Mouse (Mus musculus): Measurements from ENCODE around the gene Lrrc40. TPM values are rescaled to one million over a fixed set of nuclear protein-coding genes. Genes with fewer than 3 reads are reported as not detected.
"Not testable (repeated sequence)": the region's sequence is repeated elsewhere in the genome, so short reads cannot be mapped to it uniquely, and the experiment has no call there.

Lrrc40 gene
- polyA plus RNA-seq, 1 experiment from 2014 or later = 52.9 TPM

GRCm38 (mm10) chr3:158077380-158077772 lies 40.9 kb downstream of the Lrrc40 start:
- Histone ChIP-seq H3K36me3 (ENCODE audit: insufficient read depth, low read length) (no peaks in the 10 kb centered on the region), H3K4me3 (ENCODE audit: low read length) (no peak overlapping the region), H3K4me1 (ENCODE audit: insufficient read depth, low read length) (no peaks in the 10 kb centered on the region), H3K27me3 (ENCODE audit: insufficient read depth, low read length) (no peaks in the 10 kb centered on the region), H3K4me2 (replicated peaks; ENCODE audit: low read depth, low read length) (no peak overlapping the region), H3K9ac (replicated peaks; ENCODE audit: low read length) (no peak overlapping the region), H3K27ac (ENCODE audit: low read length) (no peak overlapping the region), H3K9me3 (ENCODE audit: low read length) (no peaks in the 10 kb centered on the region)
- ATAC-seq (ENCODE audit: low FRiP score, low TSS enrichment) = no peak
- WGBS = 42% methylated on average over 1 of the region's 1 CpGs

GRCm38 (mm10) chr3:158077828-158078227 lies 41.4 kb downstream of the Lrrc40 start:
- 60% methylated on average over 5 of the region's 5 CpGs for WGBS
- Histone ChIP-seq H3K9me3 (ENCODE audit: low read length) (no peaks in the 10 kb centered on the region), H3K4me2 (replicated peaks; ENCODE audit: low read depth, low read length) (no peak overlapping the region), H3K27ac (ENCODE audit: low read length) (no peak overlapping the region), H3K4me1 (ENCODE audit: insufficient read depth, low read length) (no peaks in the 10 kb centered on the region), H3K36me3 (ENCODE audit: insufficient read depth, low read length) (no peaks in the 10 kb centered on the region), H3K9ac (replicated peaks; ENCODE audit: low read length) (no peak overlapping the region), H3K27me3 (ENCODE audit: insufficient read depth, low read length) (no peaks in the 10 kb centered on the region), H3K4me3 (ENCODE audit: low read length) (no peak overlapping the region)
- ATAC-seq (ENCODE audit: low FRiP score, low TSS enrichment) = no peak

GRCm38 (mm10) chr3:158091601-158092000 lies 55.1 kb downstream of the Lrrc40 start:
- no peak overlapping the region for H3K9ac ChIP-seq (replicated peaks; ENCODE audit: low read length)
- WGBS = 75% methylated on average over 3 of the region's 3 CpGs
- no peaks in the 10 kb centered on the region for H3K9me3 ChIP-seq (ENCODE audit: low read length)
- no peaks in the 10 kb centered on the region for H3K27me3 ChIP-seq (ENCODE audit: insufficient read depth, low read length)
- no peak overlapping the region for H3K27ac ChIP-seq (ENCODE audit: low read length)
- no peaks in the 10 kb centered on the region for H3K4me1 ChIP-seq (ENCODE audit: insufficient read depth, low read length)
- H3K36me3 ChIP-seq (ENCODE audit: insufficient read depth, low read length) = no peaks in the 10 kb centered on the region
- H3K4me2 ChIP-seq (replicated peaks; ENCODE audit: low read depth, low read length) = no peak overlapping the region
- no peak for ATAC-seq (ENCODE audit: low FRiP score, low TSS enrichment)
- H3K4me3 ChIP-seq (ENCODE audit: low read length) = no peak overlapping the region

- Histone ChIP-seq H3K4me2 (replicated peaks; ENCODE audit: low read depth, low read length) (no peak overlapping the region), H3K27me3 (ENCODE audit: insufficient read depth, low read length) (no peaks in the 10 kb centered on the region), H3K36me3 (ENCODE audit: insufficient read depth, low read length) (no peaks in the 10 kb centered on the region), H3K9ac (replicated peaks; ENCODE audit: low read length) (no peak overlapping the region), H3K27ac (ENCODE audit: low read length) (no peak overlapping the region), H3K4me1 (ENCODE audit: insufficient read depth, low read length) (no peaks in the 10 kb centered on the region), H3K4me3 (ENCODE audit: low read length) (no peak overlapping the region), H3K9me3 (ENCODE audit: low read length) (no peaks in the 10 kb centered on the region)
- no peak for ATAC-seq (ENCODE audit: low FRiP score, low TSS enrichment)
- WGBS = 85% methylated on average over 4 of the region's 4 CpGs
Measured at GRCm38 (mm10) chr3:158093919-158094318, 57.5 kb downstream of the Lrrc40 start.

- H3K27me3 ChIP-seq (ENCODE audit: insufficient read depth, low read length); H3K4me3 ChIP-seq (ENCODE audit: low read length); H3K36me3 ChIP-seq (ENCODE audit: insufficient read depth, low read length); H3K9me3 ChIP-seq (ENCODE audit: low read length); H3K4me1 ChIP-seq (ENCODE audit: insufficient read depth, low read length); H3K9ac ChIP-seq (replicated peaks; ENCODE audit: low read length); H3K4me2 ChIP-seq (replicated peaks; ENCODE audit: low read depth, low read length); H3K27ac ChIP-seq (ENCODE audit: low read length); ATAC-seq (ENCODE audit: low FRiP score, low TSS enrichment): not testable (repeated sequence)
- WGBS = 89% methylated on average over 7 of the region's 10 CpGs
Measured at GRCm38 (mm10) chr3:158102043-158102442, 65.6 kb downstream of the Lrrc40 start.

- not testable (repeated sequence) for H3K27me3 ChIP-seq (ENCODE audit: insufficient read depth, low read length); H3K4me1 ChIP-seq (ENCODE audit: insufficient read depth, low read length)
Measured at GRCm38 (mm10) chr3:158102530-158102929, 66.1 kb downstream of the Lrrc40 start.

GRCm38 (mm10) chr3:158103467-158103866 lies 67.0 kb downstream of the Lrrc40 start:
- Histone ChIP-seq H3K4me3 (ENCODE audit: low read length) (no peak overlapping the region), H3K4me2 (replicated peaks; ENCODE audit: low read depth, low read length) (no peak overlapping the region), H3K9me3 (ENCODE audit: low read length) (no peaks in the 10 kb centered on the region), H3K4me1 (ENCODE audit: insufficient read depth, low read length) (no peaks in the 10 kb centered on the region), H3K27me3 (ENCODE audit: insufficient read depth, low read length) (no peaks in the 10 kb centered on the region), H3K27ac (ENCODE audit: low read length) (no peak overlapping the region), H3K36me3 (ENCODE audit: insufficient read depth, low read length) (no peaks in the 10 kb centered on the region), H3K9ac (replicated peaks; ENCODE audit: low read length) (no peak overlapping the region)
- no peak for ATAC-seq (ENCODE audit: low FRiP score, low TSS enrichment)
- 73% methylated on average over 2 of the region's 2 CpGs for WGBS

More at GRCm38 (mm10) chr3:158102530-158102929, 66.1 kb downstream of the Lrrc40 start:
- ATAC-seq (ENCODE audit: low FRiP score, low TSS enrichment); H3K9me3 ChIP-seq (ENCODE audit: low read length); H3K4me3 ChIP-seq (ENCODE audit: low read length); H3K9ac ChIP-seq (replicated peaks; ENCODE audit: low read length); H3K4me2 ChIP-seq (replicated peaks; ENCODE audit: low read depth, low read length); H3K36me3 ChIP-seq (ENCODE audit: insufficient read depth, low read length); H3K27ac ChIP-seq (ENCODE audit: low read length): not testable (repeated sequence)
- WGBS = 69% methylated on average over 1 of the region's 1 CpGs

- 50% methylated on average over 1 of the region's 1 CpGs for WGBS
Measured at GRCm38 (mm10) chr3:158105260-158105659, 68.8 kb downstream of the Lrrc40 start.

More at GRCm38 (mm10) chr3:158105260-158105659, 68.8 kb downstream of the Lrrc40 start:
- H3K4me1 ChIP-seq (ENCODE audit: insufficient read depth, low read length) = no peaks in the 10 kb centered on the region
- ATAC-seq (ENCODE audit: low FRiP score, low TSS enrichment) = no peak
- H3K36me3 ChIP-seq (ENCODE audit: insufficient read depth, low read length) = no peaks in the 10 kb centered on the region
- no peak overlapping the region for H3K4me2 ChIP-seq (replicated peaks; ENCODE audit: low read depth, low read length)
- H3K4me3 ChIP-seq (ENCODE audit: low read length) = no peak overlapping the region
- no peaks in the 10 kb centered on the region for H3K27me3 ChIP-seq (ENCODE audit: insufficient read depth, low read length)
- no peaks in the 10 kb centered on the region for H3K9me3 ChIP-seq (ENCODE audit: low read length)
- no peak overlapping the region for H3K27ac ChIP-seq (ENCODE audit: low read length)
- no peak overlapping the region for H3K9ac ChIP-seq (replicated peaks; ENCODE audit: low read length)

Other genes starting within 250 kb of the Lrrc40 start
- gene Cth, start 111.6 kb upstream of the Lrrc40 start, polyA plus RNA-seq (2015; fragmentation: Nextera tagmentation; extraction: Ambion mirVana) = 55.5 and 58.2 TPM in 2 replicates
- gene Ankrd13c, start 89.4 kb upstream of the Lrrc40 start, polyA plus RNA-seq (2015; fragmentation: Nextera tagmentation; extraction: Ambion mirVana) = 22.8 and 26.5 TPM in 2 replicates
- gene Srsf11, start within 50 bp of the Lrrc40 start, polyA plus RNA-seq (2015; fragmentation: Nextera tagmentation; extraction: Ambion mirVana) = 231 and 275 TPM in 2 replicates

Measured in kidney, embryonic 16.5 days (tissue).